Comparison of ENCODE assay signal across 9 mouse cellular contexts in genomic region chr14:17173218-17173617, GRCm38 (mm10).
DNase-seq lines count a peak whose midpoint lies in the region; ATAC-seq and TF ChIP-seq lines count a peak whose summit lies in the region.
"Had no signal": no experiment of that assay in that cellular context is flagged by ENCODE, and none has a peak within 500 bp of the region (broad histone marks: within the 10 kb centered on the region; RNA-seq: fewer than 3 reads in every experiment).

No protein-coding gene starts in this region.

- H3K4me1 ChIP-seq in neural tube, embryonic 12.5 days = peaks cover 17% of the 10 kb centered on the region
- H3K4me1 ChIP-seq in hindbrain, embryonic 13.5 days (replicated peaks) = peaks cover 22% of the 10 kb centered on the region
- peaks cover 7% of the 10 kb centered on the region; the same call in 1 of the 2 replicates for H3K4me1 ChIP-seq in lung, postnatal 0 days (ENCODE audit: insufficient read depth, low read depth, low read length)
- H3K4me1 ChIP-seq in stomach, postnatal 0 days (replicated peaks; ENCODE audit: control insufficient read depth, insufficient read depth) = no peaks in the 10 kb centered on the region

- no peak for DNase-seq in neural tube, embryonic 10.5 days (ENCODE audit: extremely low spot score, low spot score)
- DNase-seq in lung, postnatal 0 days (ENCODE audit: low spot score) = peak; percentile 64
- DNase-seq in stomach, postnatal 0 days (ENCODE audit: low spot score) = no peak
- no peak for DNase-seq in adrenal gland, postnatal 4 days (ENCODE audit: low spot score in 2 of 2)
- DNase-seq in left cerebral cortex, postnatal 36 days (ENCODE audit: low spot score in 2 of 2) = no peak

- H3K27ac ChIP-seq in neural tube, embryonic 12.5 days = no peak overlapping the region
- no peak overlapping the region for H3K27ac ChIP-seq in hindbrain, embryonic 13.5 days
- H3K27ac ChIP-seq in lung, postnatal 0 days (ENCODE audit: low read length) = no peak overlapping the region
- no peak overlapping the region for H3K27ac ChIP-seq in stomach, postnatal 0 days (replicated peaks)

- H3K4me2 ChIP-seq in neural tube, embryonic 12.5 days (replicated peaks) = peak overlapping the region; percentile 85
- peak overlapping the region; percentile 88 for H3K4me2 ChIP-seq in hindbrain, embryonic 13.5 days
- H3K4me2 ChIP-seq in lung, postnatal 0 days (replicated peaks; ENCODE audit: low read depth, low read length) = peak overlapping the region; percentile 77
- H3K4me2 ChIP-seq in stomach, postnatal 0 days (replicated peaks; ENCODE audit: low read depth) = peak overlapping the region; percentile 92

- H3K27me3 ChIP-seq in neural tube, embryonic 12.5 days (replicated peaks) = 0 out of 2 replicates have a peak, but pooled peaks cover 10% of the 10 kb centered on the region
- H3K27me3 ChIP-seq in hindbrain, embryonic 13.5 days = 0 out of 2 replicates have a peak, but pooled peaks cover 9% of the 10 kb centered on the region
- H3K27me3 ChIP-seq in lung, postnatal 0 days (replicated peaks; ENCODE audit: insufficient read depth, low read length) = 0 out of 2 replicates have a peak, but pooled peaks cover 4% of the 10 kb centered on the region
- H3K27me3 ChIP-seq in stomach, postnatal 0 days (ENCODE audit: control insufficient read depth, insufficient read depth, low read length) = no peaks in the 10 kb centered on the region

- H3K36me3 ChIP-seq in neural tube, embryonic 12.5 days = no peaks in the 10 kb centered on the region
- no peaks in the 10 kb centered on the region for H3K36me3 ChIP-seq in hindbrain, embryonic 13.5 days
- no peaks in the 10 kb centered on the region for H3K36me3 ChIP-seq in lung, postnatal 0 days (ENCODE audit: insufficient read depth, low read length)
- H3K36me3 ChIP-seq in stomach, postnatal 0 days (ENCODE audit: control insufficient read depth, insufficient read depth, low read length) = no peaks in the 10 kb centered on the region

- no peak overlapping the region for H3K9ac ChIP-seq in neural tube, embryonic 12.5 days
- peak overlapping the region; percentile 75; the same call in 1 of the 2 replicates for H3K9ac ChIP-seq in hindbrain, embryonic 13.5 days
- H3K9ac ChIP-seq in lung, postnatal 0 days (replicated peaks; ENCODE audit: low read depth) = no peak overlapping the region
- no peak overlapping the region for H3K9ac ChIP-seq in stomach, postnatal 0 days (ENCODE audit: low read length)

- no peak for TF ChIP-seq CTCF in lung, postnatal 0 days (IDR thresholded peaks at IDR 0.05)
- no peak for TF ChIP-seq CTCF in stomach, postnatal 0 days (IDR thresholded peaks at IDR 0.05; ENCODE audit: low read depth)

- TF ChIP-seq EP300 in lung, postnatal 0 days (IDR thresholded peaks at IDR 0.05) = peak; percentile 69; the same call in 1 of the 2 replicates
- TF ChIP-seq EP300 in stomach, postnatal 0 days (optimal IDR thresholded peaks at IDR 0.05) = no peak

- no peak for ATAC-seq in neural tube, embryonic 12.5 days (ENCODE audit: low FRiP score, low read depth)
- ATAC-seq in hindbrain, embryonic 13.5 days (ENCODE audit: low FRiP score) = no peak
- ATAC-seq in lung, postnatal 0 days = peak; percentile 51
- peak; percentile 36; the same call in 1 of the 2 replicates for ATAC-seq in stomach, postnatal 0 days (ENCODE audit: low FRiP score, low TSS enrichment)
- ATAC-seq in erythroblast, adult 5-6 weeks (replicated peaks; ENCODE audit: low FRiP score, poor library complexity, severe bottlenecking) = no peak
- ATAC-seq: Patski had no signal

- H3K4me3 ChIP-seq in neural tube, embryonic 12.5 days = no peak overlapping the region
- H3K4me3 ChIP-seq in hindbrain, embryonic 13.5 days = peak overlapping the region; percentile 65
- H3K4me3 ChIP-seq in lung, postnatal 0 days (ENCODE audit: low read depth, low read length) = peak overlapping the region; percentile 43
- H3K4me3 ChIP-seq in stomach, postnatal 0 days (ENCODE audit: low read depth, low read length) = peak overlapping the region; percentile 49

- WGBS in neural tube, embryonic 12.5 days = 26% methylated on average over 7 of the region's 7 CpGs
- WGBS in hindbrain, embryonic 13.5 days = 34% methylated on average over 7 of the region's 7 CpGs
- WGBS in lung, postnatal 0 days = 6% methylated on average over 7 of the region's 7 CpGs
- 6% methylated on average over 7 of the region's 7 CpGs for WGBS in stomach, postnatal 0 days

- H3K9me3 ChIP-seq in neural tube, embryonic 12.5 days = no peaks in the 10 kb centered on the region
- no peaks in the 10 kb centered on the region for H3K9me3 ChIP-seq in hindbrain, embryonic 13.5 days
- no peaks in the 10 kb centered on the region for H3K9me3 ChIP-seq in lung, postnatal 0 days (ENCODE audit: low read length)
- H3K9me3 ChIP-seq in stomach, postnatal 0 days (ENCODE audit: control insufficient read depth, low read length) = no peaks in the 10 kb centered on the region

- intact Hi-C loops in left cerebral cortex, postnatal 36 days (cut with DNase I) = no loop called here

Comparison
In these comparisons a context has a peak if more than half of its experiments do, and no peak if none do; other contexts are left out.
1. ATAC-seq: peak in lung, postnatal 0 days (single experiment) and stomach, postnatal 0 days (single experiment); none in neural tube, embryonic 12.5 days (single experiment), hindbrain, embryonic 13.5 days (single experiment) and erythroblast, adult 5-6 weeks (single experiment).
2. Peak in every context shown above with its lines, with median percentiles within 50 percentile points of each other: H3K4me2 ChIP-seq.